Mouse (Mus musculus) heart, embryonic 10.5 days (tissue): Measurements from ENCODE around the gene Dock4. TPM values are rescaled to one million over a fixed set of nuclear protein-coding genes. Genes with fewer than 3 reads are reported as not detected.

ENCODE experiments used
- DNase-seq: peaks from one replicate; pipeline ENCODE4 v3.0.0-alpha.2; 2017; ENCODE audit warnings: low spot score
- H3K27ac ChIP-seq: fragments of 300-500 bp; sonication (generic); 2 replicates; pipeline ENCODE4 v1.5.1; 2016; ENCODE audit warnings: mild to moderate bottlenecking
- H3K27me3 ChIP-seq: fragments of 300-500 bp; sonication (generic); 2 replicates; pipeline ENCODE4 v1.6.1; 2016; ENCODE audit warnings: mild to moderate bottlenecking; ENCODE audit not compliant: poor library complexity, insufficient read depth, severe bottlenecking
- H3K36me3 ChIP-seq: fragments of 300-500 bp; sonication (generic); 2 replicates; pipeline ENCODE4 v1.6.1; 2016; ENCODE audit warnings: mild to moderate bottlenecking, moderate library complexity
- H3K4me1 ChIP-seq: fragments of 300-500 bp; sonication (generic); 2 replicates; pipeline ENCODE4 v1.6.1; 2016; ENCODE audit warnings: mild to moderate bottlenecking
- H3K4me3 ChIP-seq: fragments of 300-500 bp; sonication (generic); 2 replicates; pipeline ENCODE4 v1.5.1; 2016; ENCODE audit warnings: mild to moderate bottlenecking, moderate library complexity
- H3K9me3 ChIP-seq: fragments of 300-500 bp; sonication (generic); 2 replicates; pipeline ENCODE4 v1.6.1; 2016; ENCODE audit warnings: mild to moderate bottlenecking, moderate library complexity
- WGBS: fragments of 180-500 bp; shearing (Covaris S2); methylation state at CpG from one replicate; pipeline ENCODE4 v1.1.7; 2016; 5-methylcytosine and 5-hydroxymethylcytosine counted together
- polyA plus RNA-seq: library from polyadenylated mRNA; unstranded; fragments of >200 nt; fragmentation: Nextera tagmentation; extraction: Ambion mirVana; gene quantifications from 2 replicates; pipeline ENCODE4 v1.2.1, GENCODE M21; 2016

Gene Dock4
- polyA plus RNA-seq, 1 experiment from 2014 or later, result 10.5 TPM

DNA sequence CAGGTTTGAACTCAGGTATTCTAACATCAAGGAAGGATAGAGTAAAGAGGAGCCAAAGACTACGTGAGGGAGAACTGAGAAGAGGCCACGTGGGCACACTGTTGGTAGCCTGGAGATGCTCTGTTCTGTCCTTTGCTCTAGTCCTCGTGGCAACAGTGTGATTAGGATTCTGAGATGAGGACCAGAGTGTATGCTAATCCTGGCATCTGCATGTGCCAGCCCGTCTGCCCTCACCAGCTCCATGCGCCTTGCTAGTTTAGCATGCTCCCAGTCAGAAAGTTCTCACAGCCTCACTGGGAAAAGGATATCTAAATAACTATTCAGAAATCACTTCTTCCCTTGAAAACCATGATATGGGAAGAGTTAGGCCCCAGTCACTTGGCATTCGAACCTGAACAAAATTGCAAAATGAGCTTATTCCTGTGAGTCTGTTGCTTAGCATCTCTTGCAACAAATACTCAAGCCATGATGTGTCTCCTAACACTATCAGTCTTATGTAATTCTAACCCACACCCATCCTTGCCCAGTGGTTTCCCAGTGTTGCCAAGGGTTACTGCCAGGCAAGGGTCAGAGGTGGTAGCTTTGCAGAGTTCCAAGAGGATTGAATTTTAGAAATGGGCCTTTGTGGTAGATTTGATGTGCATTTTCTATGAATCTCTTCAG is 372.4 kb downstream of the Dock4 start:
- H3K36me3 ChIP-seq, result no peaks in the 10 kb centered on the region
- WGBS, result 77% methylated on average over 6 of the region's 6 CpGs
- H3K4me3 ChIP-seq, result no peak overlapping the region
- no peak overlapping the region for H3K27ac ChIP-seq
- no peaks in the 10 kb centered on the region for H3K4me1 ChIP-seq
- H3K9me3 ChIP-seq, result no peaks in the 10 kb centered on the region
- DNase-seq, result no peak
- H3K27me3 ChIP-seq, result no peaks in the 10 kb centered on the region

DNA sequence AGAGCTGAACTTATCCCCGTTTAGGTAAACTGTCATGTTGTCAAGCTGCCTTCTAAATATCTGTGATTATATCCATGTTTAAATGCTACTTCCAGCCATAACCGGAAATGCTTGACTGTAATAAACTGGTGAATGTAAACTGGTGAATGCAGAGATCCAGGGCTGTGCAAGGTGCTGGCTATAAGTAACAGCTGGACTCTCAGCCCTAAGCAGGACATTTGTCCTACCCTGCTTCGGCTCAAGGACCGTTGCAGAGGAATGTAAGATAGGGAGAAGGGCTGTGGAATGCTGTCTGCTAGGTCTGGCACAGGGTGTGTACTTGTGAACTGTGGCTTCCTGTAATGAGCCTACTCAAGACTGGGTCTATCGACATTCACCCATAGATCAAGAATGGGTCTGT is 377.9 kb downstream of the Dock4 start:
- no peaks in the 10 kb centered on the region for H3K27me3 ChIP-seq
- 64% methylated on average over 5 of the region's 5 CpGs for whole genome bisulfite sequencing
- no peak overlapping the region for H3K4me3 ChIP-seq
- H3K27ac ChIP-seq, result no peak overlapping the region
- peaks cover 10% of the 10 kb centered on the region; the same call in 1 of the 2 replicates for H3K4me1 ChIP-seq
- H3K9me3 ChIP-seq, result no peaks in the 10 kb centered on the region
- no peak for DNase-seq
- H3K36me3 ChIP-seq, result no peaks in the 10 kb centered on the region

DNA sequence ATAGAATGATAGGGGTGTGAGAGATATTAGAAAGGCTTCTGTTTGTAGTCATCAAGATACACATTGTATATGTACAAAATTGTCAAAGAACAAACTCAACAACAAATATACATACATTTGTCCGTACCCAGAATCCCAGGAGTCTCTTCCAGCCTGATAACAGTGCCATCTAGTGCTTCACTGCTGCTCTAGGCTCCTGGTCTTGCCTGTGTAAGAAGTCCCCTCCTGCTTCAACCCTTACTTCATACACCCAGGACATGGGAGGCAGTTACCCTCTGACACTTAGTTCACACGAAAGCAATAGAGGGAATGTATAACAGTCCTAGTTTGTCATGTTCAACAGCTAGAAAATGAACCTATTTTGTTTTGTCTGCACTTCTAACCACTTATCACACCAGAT is 378.5 kb downstream of the Dock4 start:
- Histone ChIP-seq H3K4me1 (peaks cover 10% of the 10 kb centered on the region; the same call in 1 of the 2 replicates), H3K27ac (no peak overlapping the region), H3K36me3 (no peaks in the 10 kb centered on the region), H3K27me3 (no peaks in the 10 kb centered on the region), H3K4me3 (no peak overlapping the region), H3K9me3 (no peaks in the 10 kb centered on the region)
- DNase-seq, result no peak
- WGBS, result 76% methylated on average over 2 of the region's 2 CpGs

DNA sequence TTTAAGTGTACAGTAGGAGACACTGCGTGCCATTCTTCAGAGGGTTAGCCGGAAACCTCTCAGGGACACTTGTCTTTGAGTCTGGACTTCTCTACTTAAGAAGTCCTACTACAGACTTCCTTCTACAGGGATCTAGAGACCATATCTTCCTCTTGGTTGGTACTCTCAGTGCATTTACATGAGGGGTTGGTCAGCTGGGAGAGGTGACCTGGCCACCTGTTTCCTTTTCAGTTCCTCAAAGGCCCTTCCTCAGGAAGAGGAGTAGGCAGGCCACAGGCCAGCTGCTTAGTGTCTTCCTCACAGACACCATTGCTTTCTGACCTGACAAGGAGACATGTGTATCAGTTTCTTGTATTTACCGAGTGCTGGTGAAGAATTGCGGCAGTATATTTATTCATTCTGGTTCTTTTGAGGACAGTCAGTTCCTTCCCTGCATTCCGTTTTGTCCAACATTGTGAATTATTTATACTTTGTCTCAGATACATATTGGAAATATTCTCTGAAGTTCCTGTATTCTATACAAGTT is 380.2 kb downstream of the Dock4 start:
- WGBS, result 63% methylated on average over 5 of the region's 5 CpGs
- Histone ChIP-seq H3K27ac (no peak overlapping the region), H3K36me3 (no peaks in the 10 kb centered on the region), H3K4me1 (peaks cover 10% of the 10 kb centered on the region; the same call in 1 of the 2 replicates), H3K4me3 (no peak overlapping the region), H3K9me3 (no peaks in the 10 kb centered on the region), H3K27me3 (no peaks in the 10 kb centered on the region)
- DNase-seq, result no peak

DNA sequence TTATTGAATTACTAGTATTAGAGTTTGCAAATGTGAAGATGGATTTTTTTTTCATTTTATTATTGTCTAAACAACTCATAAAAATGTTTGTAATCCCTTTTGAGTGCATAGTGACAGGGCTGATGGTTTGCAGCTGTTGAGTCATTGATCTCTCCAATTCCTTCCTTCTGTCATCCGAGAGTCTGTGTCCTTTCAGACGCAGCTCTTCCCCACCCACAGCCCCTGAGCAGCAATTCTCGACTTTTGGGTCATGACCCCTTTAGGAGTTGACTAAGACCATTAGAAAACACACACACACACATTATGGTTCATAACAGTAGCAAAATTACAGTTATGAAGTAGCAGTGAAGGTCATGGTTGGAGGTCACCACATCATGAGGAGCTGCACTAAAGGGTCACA is 380.7 kb downstream of the Dock4 start:
- Histone ChIP-seq H3K4me1 (peaks cover 10% of the 10 kb centered on the region; the same call in 1 of the 2 replicates), H3K27ac (no peak overlapping the region), H3K9me3 (no peaks in the 10 kb centered on the region), H3K27me3 (no peaks in the 10 kb centered on the region), H3K36me3 (no peaks in the 10 kb centered on the region), H3K4me3 (no peak overlapping the region)
- 20% methylated on average over 3 of the region's 3 CpGs for WGBS
- no peak for DNase-seq

DNA sequence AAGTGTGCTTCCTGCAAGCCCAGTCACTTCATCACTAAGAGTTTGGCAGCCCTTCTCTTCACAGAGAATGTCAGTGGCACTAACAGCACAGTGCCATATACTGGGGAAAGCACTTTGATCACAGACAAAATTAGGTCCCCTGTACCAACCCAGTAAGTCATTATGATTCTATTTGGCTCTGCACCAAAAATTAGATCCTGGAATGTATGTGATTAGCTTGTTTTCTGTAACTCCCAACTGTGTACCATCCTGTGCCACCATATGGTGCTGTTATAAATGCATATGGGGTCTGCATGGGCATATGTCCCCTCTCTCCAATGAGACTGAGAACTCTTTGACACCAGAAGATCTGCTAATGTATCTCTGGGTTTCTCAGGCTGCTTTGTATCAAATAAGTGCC is 382.3 kb downstream of the Dock4 start:
- Histone ChIP-seq H3K36me3 (no peaks in the 10 kb centered on the region), H3K27ac (no peak overlapping the region), H3K4me3 (no peak overlapping the region), H3K9me3 (no peaks in the 10 kb centered on the region), H3K27me3 (no peaks in the 10 kb centered on the region), H3K4me1 (peaks cover 10% of the 10 kb centered on the region; the same call in 1 of the 2 replicates)
- DNase-seq, result no peak

DNA sequence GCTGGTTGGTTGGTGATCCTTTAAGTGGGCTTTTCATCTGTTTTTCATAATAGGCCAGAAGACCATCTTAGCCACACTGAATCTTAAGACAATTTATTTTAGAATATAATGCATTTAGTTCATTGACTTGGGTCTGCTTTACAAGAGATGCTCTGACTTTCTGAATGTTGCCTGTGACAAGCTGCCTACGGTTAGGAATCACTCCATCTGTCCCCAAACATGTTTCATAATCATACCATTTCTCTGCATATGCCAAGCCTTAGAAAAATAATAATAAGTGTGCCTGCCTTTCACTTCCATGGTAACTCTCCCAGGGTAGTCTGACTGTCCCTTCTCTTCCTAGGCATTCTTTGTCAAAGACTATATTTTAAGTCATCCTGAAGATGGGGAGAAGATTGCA is 383.5 kb downstream of the Dock4 start:
- 74% methylated on average over 1 of the region's 1 CpGs for WGBS
- H3K27me3 ChIP-seq, result no peaks in the 10 kb centered on the region
- H3K9me3 ChIP-seq, result no peaks in the 10 kb centered on the region
- peaks cover 10% of the 10 kb centered on the region; the same call in 1 of the 2 replicates for H3K4me1 ChIP-seq
- no peaks in the 10 kb centered on the region for H3K36me3 ChIP-seq
- H3K4me3 ChIP-seq, result no peak overlapping the region
- H3K27ac ChIP-seq, result no peak overlapping the region
- no peak for DNase-seq

DNA sequence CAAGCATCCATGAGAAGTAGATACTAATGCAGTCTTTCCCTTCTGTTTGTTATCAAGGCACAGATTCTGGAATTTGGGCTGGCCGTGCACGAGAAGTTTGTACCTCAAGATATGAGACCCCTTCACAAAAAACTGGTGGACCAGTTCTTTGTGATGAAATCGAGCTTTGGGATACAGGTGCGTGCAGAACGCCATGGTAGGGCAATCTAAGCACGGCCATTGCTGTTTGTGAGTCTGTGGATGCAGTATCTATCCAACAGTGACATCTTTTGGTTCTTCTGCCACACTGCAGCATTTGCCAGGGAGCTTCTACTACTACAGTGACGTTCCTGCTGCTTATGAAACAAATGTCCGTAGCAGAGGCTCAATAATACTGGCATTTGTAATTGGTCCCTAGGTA is 386.4 kb downstream of the Dock4 start:
- Histone ChIP-seq H3K9me3 (no peaks in the 10 kb centered on the region), H3K4me3 (no peak overlapping the region), H3K4me1 (no peaks in the 10 kb centered on the region), H3K27ac (no peak overlapping the region), H3K27me3 (no peaks in the 10 kb centered on the region), H3K36me3 (no peaks in the 10 kb centered on the region)
- WGBS, result 72% methylated on average over 8 of the region's 8 CpGs
- DNase-seq, result no peak

DNA sequence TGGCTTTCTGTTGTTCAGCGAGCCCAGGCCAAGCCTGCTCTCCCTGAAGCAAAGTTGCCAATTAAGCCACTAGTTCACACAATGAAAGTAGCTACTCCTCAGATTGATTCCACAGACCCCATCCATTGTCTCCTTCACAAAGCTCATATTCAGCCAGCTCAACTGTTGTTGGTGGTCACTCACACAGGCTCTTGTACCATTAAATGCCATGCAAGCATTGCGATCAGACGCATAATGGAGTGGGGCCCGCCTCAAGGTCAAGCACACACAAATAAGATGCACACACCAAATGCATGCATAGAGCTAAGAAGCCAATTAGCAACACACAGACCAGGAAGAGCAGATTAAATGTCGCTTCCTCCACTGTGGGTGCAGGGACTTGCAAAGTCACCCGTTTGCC is 391.2 kb downstream of the Dock4 start:
- Histone ChIP-seq H3K27me3 (no peaks in the 10 kb centered on the region), H3K36me3 (no peaks in the 10 kb centered on the region), H3K9me3 (no peaks in the 10 kb centered on the region), H3K4me1 (peaks cover 16% of the 10 kb centered on the region), H3K4me3 (no peak overlapping the region), H3K27ac (no peak overlapping the region)
- DNase-seq, result no peak
- WGBS, result 78% methylated on average over 6 of the region's 6 CpGs

DNA sequence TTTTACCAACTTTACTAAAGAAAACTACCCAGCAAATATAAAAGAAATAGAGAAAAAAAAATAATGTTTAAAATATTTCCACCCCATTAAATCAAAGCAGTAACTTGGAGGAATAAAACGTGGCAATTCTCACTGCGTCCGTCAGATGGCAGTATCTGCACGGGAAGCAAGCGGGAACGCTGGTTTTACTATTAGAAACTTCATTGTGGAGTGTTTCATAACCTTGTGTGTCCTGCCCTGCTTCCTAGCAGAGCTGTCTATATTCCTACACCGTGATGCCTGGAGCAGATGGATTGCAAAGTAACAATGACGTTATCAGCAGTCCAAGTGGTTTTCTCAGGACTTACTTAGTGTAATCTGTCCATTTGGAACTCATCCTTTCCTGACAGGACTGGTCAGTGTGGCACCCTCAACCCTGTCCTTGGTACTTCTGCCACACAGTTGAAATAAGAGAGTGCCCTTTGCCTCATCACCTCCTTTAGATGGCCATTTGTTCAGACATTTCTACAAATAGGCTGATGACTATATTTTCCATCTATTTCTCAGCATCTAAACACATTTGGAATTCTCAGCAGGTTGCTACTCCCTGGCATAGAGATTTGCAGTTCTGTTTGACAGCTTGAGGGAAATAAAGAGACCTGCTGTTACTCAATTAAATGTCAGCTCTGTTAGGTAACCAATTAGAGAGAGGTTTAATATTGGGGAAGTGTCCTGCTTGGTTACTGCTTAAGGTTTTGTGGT is 392.0 kb downstream of the Dock4 start:
- DNase-seq, result peak; percentile 79
- Histone ChIP-seq H3K27me3 (no peaks in the 10 kb centered on the region), H3K36me3 (no peaks in the 10 kb centered on the region), H3K27ac (no peak overlapping the region), H3K4me3 (no peak overlapping the region), H3K9me3 (no peaks in the 10 kb centered on the region), H3K4me1 (peaks cover 16% of the 10 kb centered on the region)
- WGBS, result 4% methylated on average over 8 of the region's 8 CpGs

DNA sequence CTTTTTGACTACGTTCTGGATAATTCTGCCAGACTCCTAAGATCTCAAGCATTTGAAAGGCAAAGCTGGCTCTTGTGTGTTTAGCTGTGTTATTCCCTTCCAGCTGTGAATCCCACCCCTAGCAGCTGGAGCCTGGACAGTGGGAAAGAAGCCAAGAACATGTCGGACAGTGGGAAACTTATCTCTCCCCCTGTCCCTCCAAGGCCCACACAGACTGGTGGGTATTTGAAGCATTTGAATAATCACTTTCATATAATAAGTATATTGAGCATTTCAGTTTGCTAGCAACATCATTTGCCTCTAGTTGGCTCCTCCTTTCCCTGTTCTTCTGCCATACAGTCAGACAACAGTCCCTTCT is 392.6 kb downstream of the Dock4 start:
- Histone ChIP-seq H3K9me3 (no peaks in the 10 kb centered on the region), H3K4me3 (no peak overlapping the region), H3K27me3 (no peaks in the 10 kb centered on the region), H3K27ac (no peak overlapping the region), H3K36me3 (no peaks in the 10 kb centered on the region), H3K4me1 (peaks cover 18% of the 10 kb centered on the region)
- no peak for DNase-seq
- WGBS, result 61% methylated on average over 2 of the region's 2 CpGs

DNA sequence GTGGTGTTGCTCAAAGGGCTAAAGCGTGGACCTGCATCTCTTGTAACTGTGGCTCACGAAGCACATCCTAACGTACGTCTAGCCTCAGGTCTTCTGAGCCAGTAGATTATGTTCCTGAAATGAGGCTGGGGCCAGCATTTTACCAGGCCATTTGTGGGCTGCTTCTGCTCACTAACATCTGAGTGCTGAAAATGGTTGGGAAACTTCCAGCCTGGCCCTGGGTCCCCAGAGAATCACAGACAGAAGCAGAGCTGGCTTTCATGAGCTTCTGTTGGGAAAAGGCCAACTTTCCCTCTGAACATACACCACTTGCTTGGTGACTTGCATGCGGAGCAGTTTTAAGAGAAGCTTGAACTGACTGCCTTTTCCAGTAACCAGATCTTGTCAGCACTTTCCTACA is 393.2 kb downstream of the Dock4 start:
- WGBS, result 63% methylated on average over 5 of the region's 5 CpGs
- Histone ChIP-seq H3K4me1 (peaks cover 18% of the 10 kb centered on the region), H3K36me3 (no peaks in the 10 kb centered on the region), H3K9me3 (no peaks in the 10 kb centered on the region), H3K4me3 (no peak overlapping the region), H3K27ac (no peak overlapping the region), H3K27me3 (no peaks in the 10 kb centered on the region)
- no peak for DNase-seq

DNA sequence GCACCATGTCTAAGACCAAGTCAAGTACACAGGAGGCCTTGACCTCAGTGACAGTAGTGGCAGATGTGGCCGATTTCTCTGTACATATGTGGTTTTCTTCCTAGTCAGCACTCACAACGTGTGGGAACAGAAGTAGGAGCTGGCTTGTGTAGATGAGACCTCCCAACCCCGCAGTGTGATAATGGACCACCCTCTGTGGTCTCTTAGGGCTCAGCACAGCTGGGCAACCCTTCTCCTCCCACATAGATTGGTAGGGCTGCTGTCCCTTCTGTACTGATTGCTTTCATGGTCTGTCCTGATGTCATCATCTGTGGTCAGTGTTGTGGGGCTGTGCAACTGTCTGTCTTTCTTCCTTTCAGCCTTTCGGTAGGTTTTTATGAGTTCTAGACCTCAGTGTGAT is 394.1 kb downstream of the Dock4 start:
- no peak for DNase-seq
- Histone ChIP-seq H3K4me1 (peaks cover 18% of the 10 kb centered on the region), H3K9me3 (no peaks in the 10 kb centered on the region), H3K27ac (no peak overlapping the region), H3K27me3 (no peaks in the 10 kb centered on the region), H3K36me3 (peaks cover 3% of the 10 kb centered on the region; the same call in 1 of the 2 replicates), H3K4me3 (no peak overlapping the region)
- 61% methylated on average over 4 of the region's 4 CpGs for WGBS
